Mouse (Mus musculus): Measurements from ENCODE around the gene Ypel1.

DNA sequence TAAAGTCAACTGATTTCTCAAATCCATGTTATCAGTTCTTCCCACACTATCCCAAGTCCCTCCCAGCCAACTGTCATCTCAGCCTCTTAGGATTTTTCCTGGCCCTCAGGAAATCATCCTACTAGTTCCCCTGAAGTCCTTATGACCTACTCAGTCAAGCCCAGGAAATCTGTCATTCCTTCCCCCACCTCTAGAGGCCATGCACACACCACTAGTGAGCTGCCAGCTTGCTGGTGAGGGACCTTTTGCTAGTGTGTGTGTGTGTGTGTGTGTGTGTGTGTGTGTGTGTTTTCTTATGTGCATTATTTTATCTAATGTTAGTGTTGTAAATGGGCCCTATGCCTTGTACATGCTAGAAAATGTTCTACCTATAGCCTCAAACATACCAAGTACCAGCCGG is 57.8 kb downstream of the Ypel1 start:
- no peak for TF ChIP-seq TAL1 (IDR thresholded peaks at IDR 0.05; ENCODE audit: low read length)
- TF ChIP-seq GATA1 (IDR thresholded peaks at IDR 0.05; ENCODE audit: low read length), result no peak
